Mouse (Mus musculus) bone marrow macrophage, adult 2 months (primary cell): ENCODE measurements at regions not wholly inside any gene's neighbourhood (a gene's known extent, or its start where the extent isn't known, plus 50 kb on each side); places are given as distances from the start of the nearest gene placed in this dataset.

Experiments used
- CTCF ChIP-seq: IDR thresholded peaks from 2 replicates; pipeline ENCODE4 v1.5.1; 2012; ENCODE audit warnings: low read depth, mild to moderate bottlenecking, low read length, moderate library complexity
- POLR2A ChIP-seq: IDR thresholded peaks from 2 replicates; pipeline ENCODE4 v1.6.1; 2012; ENCODE audit warnings: mild to moderate bottlenecking, low read depth, low read length, borderline replicate concordance

- TF ChIP-seq CTCF (no peak), POLR2A (no peak)
Measured at GRCm38 (mm10) chr6:101556096-101556495, 178.4 kb upstream of the Pdzrn3 start.
